Comparison of ENCODE assay signal across 9 mouse cellular contexts in the genomic region with DNA sequence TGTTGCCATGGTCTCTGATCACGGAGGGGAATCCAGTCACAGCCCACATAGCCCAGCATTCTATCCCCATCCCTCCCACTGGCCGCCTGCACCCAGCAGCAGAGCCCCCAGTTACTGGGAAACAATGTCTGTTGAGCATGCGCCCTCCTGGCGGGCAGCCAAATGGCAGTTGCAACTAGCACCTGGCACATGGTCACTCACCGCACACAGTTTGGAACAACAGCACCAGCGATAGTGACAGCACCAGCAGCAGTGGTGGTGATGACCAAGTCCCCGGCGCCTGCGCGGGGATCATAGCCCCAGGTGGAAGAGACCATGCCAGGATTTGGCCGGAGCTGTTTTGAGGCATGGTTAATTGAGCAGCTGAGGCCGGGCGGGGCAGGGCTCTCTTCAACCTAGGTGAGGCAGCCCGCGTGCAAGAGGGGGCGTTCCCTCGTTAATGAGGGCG. TPM values are rescaled to one million over a fixed set of nuclear protein-coding genes. Genes with fewer than 3 reads are reported as not detected.
DNase-seq lines count a peak whose midpoint lies in the region; ATAC-seq and TF ChIP-seq lines count a peak whose summit lies in the region.
"Had no signal": no experiment of that assay in that cellular context is flagged by ENCODE, and none has a peak within 500 bp of the region (broad histone marks: within the 10 kb centered on the region; RNA-seq: fewer than 3 reads in every experiment).

Cd55b (minus strand) TSS at position 346 of the 448 bp plus-strand sequence.

- TF ChIP-seq EP300 in stomach, postnatal 0 days (optimal IDR thresholded peaks at IDR 0.05), result no peak

- H3K4me3 ChIP-seq in kidney, adult 2 months (ENCODE audit: insufficient read depth, low read depth, low read length), result no peak within 1 kb of the TSS
- no peak within 1 kb of the TSS for H3K4me3 ChIP-seq in forebrain, embryonic 16.5 days (replicated peaks; ENCODE audit: low read length)
- no peak within 1 kb of the TSS for H3K4me3 ChIP-seq in kidney, postnatal 0 days (replicated peaks; ENCODE audit: low read depth, low read length)
- no peak within 1 kb of the TSS for H3K4me3 ChIP-seq in lung, adult 2 months (replicated peaks; ENCODE audit: extremely low read depth, low read depth, low read length)
- no peak within 1 kb of the TSS for H3K4me3 ChIP-seq in stomach, postnatal 0 days (ENCODE audit: low read depth, low read length)

- no peak within 1 kb of the TSS for H3K9ac ChIP-seq in forebrain, embryonic 16.5 days (replicated peaks; ENCODE audit: low read depth, low read length)
- no peak within 1 kb of the TSS for H3K9ac ChIP-seq in kidney, postnatal 0 days (ENCODE audit: low read depth, low read length)
- H3K9ac ChIP-seq in stomach, postnatal 0 days (ENCODE audit: low read length), result no peak within 1 kb of the TSS

- WGBS in kidney, adult 2 months, result 60% methylated on average over 18 of the region's 18 CpGs
- 49% methylated on average over 18 of the region's 18 CpGs for WGBS in forebrain, embryonic 16.5 days
- WGBS in kidney, postnatal 0 days, result 49% methylated on average over 18 of the region's 18 CpGs
- WGBS in lung, adult 2 months, result 45% methylated on average over 18 of the region's 18 CpGs
- 57% methylated on average over 18 of the region's 18 CpGs for WGBS in stomach, postnatal 0 days

- no peaks in the 10 kb centered on the region for H3K27me3 ChIP-seq in kidney, adult 2 months (replicated peaks; ENCODE audit: control insufficient read depth, insufficient read depth, low read length)
- no peaks in the 10 kb centered on the region for H3K27me3 ChIP-seq in forebrain, embryonic 16.5 days (replicated peaks; ENCODE audit: control insufficient read depth, insufficient read depth, low read length)
- H3K27me3 ChIP-seq in kidney, postnatal 0 days (ENCODE audit: insufficient read depth, low read length), result no peaks in the 10 kb centered on the region
- H3K27me3 ChIP-seq in stomach, postnatal 0 days (ENCODE audit: control insufficient read depth, insufficient read depth, low read length), result no peaks in the 10 kb centered on the region

- no peaks in the 10 kb centered on the region for H3K4me1 ChIP-seq in kidney, adult 2 months (ENCODE audit: control insufficient read depth, insufficient read depth, low read length)
- no peaks in the 10 kb centered on the region; the same call in 1 of the 2 replicates for H3K4me1 ChIP-seq in forebrain, embryonic 16.5 days (replicated peaks; ENCODE audit: control insufficient read depth, insufficient read depth, low read length)
- H3K4me1 ChIP-seq in kidney, postnatal 0 days (replicated peaks; ENCODE audit: insufficient read depth, low read length), result no peaks in the 10 kb centered on the region
- H3K4me1 ChIP-seq in lung, adult 2 months (ENCODE audit: control insufficient read depth, insufficient read depth, low read length), result peaks cover 2% of the 10 kb centered on the region; the same call in 1 of the 2 replicates
- H3K4me1 ChIP-seq in stomach, postnatal 0 days (replicated peaks; ENCODE audit: control insufficient read depth, insufficient read depth), result no peaks in the 10 kb centered on the region

- no peak for TF ChIP-seq CTCF in kidney, adult 2 months (conservative IDR thresholded peaks at IDR 0.05; ENCODE audit: insufficient read depth, insufficient read length, low read depth, low read length)
- no peak for TF ChIP-seq CTCF in kidney, postnatal 0 days (IDR thresholded peaks at IDR 0.05; ENCODE audit: low read depth)
- no peak for TF ChIP-seq CTCF in lung, adult 2 months (IDR thresholded peaks at IDR 0.05; ENCODE audit: insufficient read depth, low read length)
- no peak for TF ChIP-seq CTCF in stomach, postnatal 0 days (IDR thresholded peaks at IDR 0.05; ENCODE audit: low read depth)

- peak; percentile 67 for ATAC-seq in forebrain, embryonic 16.5 days
- ATAC-seq in kidney, postnatal 0 days (replicated peaks; ENCODE audit: low FRiP score, low read depth), result peak; percentile 43; the same call in 1 of the 2 replicates
- ATAC-seq in stomach, postnatal 0 days (ENCODE audit: low FRiP score, low TSS enrichment), result peak; percentile 58
- ATAC-seq in erythroblast, adult 5-6 weeks (replicated peaks; ENCODE audit: low FRiP score, poor library complexity, severe bottlenecking), result no peak

- no peaks in the 10 kb centered on the region for H3K36me3 ChIP-seq in kidney, adult 2 months (ENCODE audit: control insufficient read depth, insufficient read depth, low read length)
- H3K36me3 ChIP-seq in forebrain, embryonic 16.5 days (ENCODE audit: control insufficient read depth, insufficient read depth), result no peaks in the 10 kb centered on the region
- H3K36me3 ChIP-seq in kidney, postnatal 0 days (ENCODE audit: insufficient read depth, low read length), result no peaks in the 10 kb centered on the region
- no peaks in the 10 kb centered on the region for H3K36me3 ChIP-seq in stomach, postnatal 0 days (ENCODE audit: control insufficient read depth, insufficient read depth, low read length)

- TF ChIP-seq POLR2A in kidney, adult 2 months (IDR thresholded peaks at IDR 0.05; ENCODE audit: low read depth, low read length), result no peak
- no peak for TF ChIP-seq POLR2A in lung, adult 2 months (IDR thresholded peaks at IDR 0.05; ENCODE audit: borderline replicate concordance, extremely low read depth, low read depth, low read length)

- no peak within 1 kb of the TSS for H3K4me2 ChIP-seq in forebrain, embryonic 16.5 days (ENCODE audit: low read length)
- no peak within 1 kb of the TSS for H3K4me2 ChIP-seq in kidney, postnatal 0 days (ENCODE audit: low read length)
- no peak within 1 kb of the TSS; the same call in 1 of the 2 replicates for H3K4me2 ChIP-seq in stomach, postnatal 0 days (replicated peaks; ENCODE audit: low read depth)

- DNase-seq in kidney, adult 2 months, result peak; percentile 3
- no peak for DNase-seq in kidney, adult 18-20 months
- peak; percentile 3 for DNase-seq in brain, adult 2 months (ENCODE audit: low read depth, low spot score)
- no peak for DNase-seq in kidney, postnatal 0 days (ENCODE audit: low spot score)
- peak; percentile 52 for DNase-seq in lung, adult 2 months
- peak; percentile 65 for DNase-seq in stomach, postnatal 0 days (ENCODE audit: low spot score)

- no peaks in the 10 kb centered on the region for H3K9me3 ChIP-seq in forebrain, embryonic 16.5 days (ENCODE audit: control insufficient read depth, low read length)
- H3K9me3 ChIP-seq in kidney, postnatal 0 days (replicated peaks; ENCODE audit: low read length), result no peaks in the 10 kb centered on the region
- H3K9me3 ChIP-seq in stomach, postnatal 0 days (ENCODE audit: control insufficient read depth, low read length), result no peaks in the 10 kb centered on the region

- H3K27ac ChIP-seq in kidney, adult 2 months (ENCODE audit: insufficient read depth, low read depth, low read length), result no peak within 1 kb of the TSS
- no peak within 1 kb of the TSS for H3K27ac ChIP-seq in forebrain, embryonic 16.5 days (ENCODE audit: low read length)
- H3K27ac ChIP-seq in kidney, postnatal 0 days, result no peak within 1 kb of the TSS
- no peak within 1 kb of the TSS for H3K27ac ChIP-seq in stomach, postnatal 0 days (replicated peaks)

RNA-seq across cellular contexts. Expression of gene Cd55b, which starts in this region (rescaled TPM):
- polyA plus RNA-seq in kidney, adult 2 months (2012; rRNA removed), result not detected in 2 replicates
- not detected in 2 replicates for polyA plus RNA-seq in forebrain, embryonic 16.5 days (2015; fragmentation: Nextera tagmentation; extraction: Ambion mirVana)
- polyA plus RNA-seq in kidney, postnatal 0 days (2015; fragmentation: Nextera tagmentation; extraction: Ambion mirVana), result not detected in 2 replicates
- polyA plus RNA-seq in lung, adult 2 months (2012; rRNA removed), result 0.24 and 0.36 TPM in 2 replicates
- 0.42 and 0.58 TPM in 2 replicates for polyA plus RNA-seq in stomach, postnatal 0 days (2015; fragmentation: Nextera tagmentation; extraction: Ambion mirVana)
- total RNA-seq in erythroblast, adult 5-6 weeks (2015; ENCODE audit: low replicate concordance), result 3.1 TPM in 1 of 2 replicates, not detected in the other
- total RNA-seq in erythroblast, adult 5-6 weeks (2017; ENCODE audit: low replicate concordance), result not detected in 2 replicates
- polyA plus RNA-seq: intestine, embryonic 14.5 days had no signal

Comparison
In these comparisons a context has a peak if more than half of its experiments do, and no peak if none do; other contexts are left out.
1. Peak in DNase-seq in kidney, adult 2 months; RNA of the gene not detected or under 1 TPM.
2. Peak in ATAC-seq in forebrain, embryonic 16.5 days; RNA of the gene not detected or under 1 TPM.
3. Peak in ATAC-seq in kidney, postnatal 0 days; RNA of the gene not detected or under 1 TPM.
4. Peak in DNase-seq in lung, adult 2 months; RNA of the gene not detected or under 1 TPM.
5. Peak in DNase-seq and ATAC-seq in stomach, postnatal 0 days; RNA of the gene not detected or under 1 TPM.